Mouse (Mus musculus) ES-E14 (cell line): Measurements from ENCODE around the gene Rpl10-ps3. TPM values are rescaled to one million over a fixed set of nuclear protein-coding genes. Genes with fewer than 3 reads are reported as not detected.

ENCODE experiments used
- DNase-seq: peaks from one replicate; pipeline ENCODE4 v3.0.0-alpha.2; 2013; ENCODE audit warnings: low read depth, low spot score
- H3K27ac ChIP-seq: 2 replicates; pipeline ENCODE4 v1.5.1; 2012; ENCODE audit warnings: low read depth, mild to moderate bottlenecking, low read length, moderate library complexity, mixed read lengths; ENCODE audit not compliant: poor library complexity, insufficient read depth, severe bottlenecking
- H3K36me3 ChIP-seq: 2 replicates; pipeline ENCODE4 v1.6.1; 2012; ENCODE audit warnings: mild to moderate bottlenecking, low read length, moderate library complexity, mixed read lengths; ENCODE audit not compliant: control insufficient read depth, poor library complexity, insufficient read depth, severe bottlenecking
- H3K4me1 ChIP-seq, 2 experiments: fragments of 150-350 bp in 1 of 2; sonication (generic) in 1 of 2; 2 replicates each; pipeline ENCODE4 v1.6.1; 2012; ENCODE audit warnings: low read length in 2 of 2, mild to moderate bottlenecking in 1 of 2, mixed read lengths in 1 of 2; ENCODE audit not compliant: control insufficient read depth in 2 of 2, insufficient read depth in 2 of 2, poor library complexity in 1 of 2
- H3K4me3 ChIP-seq, 2 experiments: fragments of 150-350 bp in 1 of 2; sonication (generic) in 1 of 2; 2 replicates each; pipeline ENCODE4 v1.5.1; 2012; ENCODE audit warnings: low read length in 2 of 2, low read depth in 1 of 2, mild to moderate bottlenecking in 1 of 2, mixed read lengths in 1 of 2; ENCODE audit not compliant: insufficient read depth in 1 of 2, poor library complexity in 1 of 2, severe bottlenecking in 1 of 2
- H3K9ac ChIP-seq: 2 replicates; pipeline ENCODE4 v1.6.1; 2012; ENCODE audit warnings: low read depth, mild to moderate bottlenecking, low read length, mixed read lengths; ENCODE audit not compliant: poor library complexity, insufficient read depth, severe bottlenecking
- H3K9me3 ChIP-seq: fragments of 150-350 bp; sonication (generic); 2 replicates; pipeline ENCODE4 v1.6.1; 2012; ENCODE audit warnings: low read depth, mild to moderate bottlenecking, low read length; ENCODE audit not compliant: control insufficient read depth, insufficient read depth
- CHD2 ChIP-seq: IDR thresholded peaks from 2 replicates; pipeline ENCODE4 v1.6.1; 2014; ENCODE audit warnings: mild to moderate bottlenecking, low read depth, low read length, inconsistent platforms
- HCFC1 ChIP-seq: IDR thresholded peaks from 2 replicates; pipeline ENCODE4 v1.6.1; 2012; ENCODE audit warnings: low read length, inconsistent platforms, borderline replicate concordance; ENCODE audit not compliant: insufficient read depth
- MAFK ChIP-seq: IDR thresholded peaks from 2 replicates; pipeline ENCODE4 v1.6.1; 2014; ENCODE audit warnings: mild to moderate bottlenecking, low read depth, low read length, inconsistent platforms; ENCODE audit not compliant: insufficient read depth
- ZC3H11A ChIP-seq: IDR thresholded peaks from 2 replicates; pipeline ENCODE4 v1.6.1; 2012; ENCODE audit warnings: low read depth, mild to moderate bottlenecking, inconsistent platforms, low read length, borderline replicate concordance
- ZNF384 ChIP-seq: IDR thresholded peaks from 2 replicates; pipeline ENCODE4 v1.6.1; 2012; ENCODE audit warnings: low read depth, low read length, inconsistent platforms
- in situ Hi-C, 2 experiments: fragments of 600-800 bp; cut with MboI; formaldehyde crosslinking; loops; one replicate each; pipeline ENCODE4 v1.15.1; 2025; ENCODE audit warnings: low sequenced_read_pairs in 2 of 2, inconsistent platforms in 1 of 2; ENCODE audit not compliant: unreplicated experiment in 2 of 2
- total RNA-seq: library from RNA; depleted of rRNA; stranded (reverse); fragments of 300-350 nt; gene quantifications from 2 replicates; pipeline ENCODE4 v1.2.3, GENCODE M21; 2012

The Rpl10-ps3 gene
- total RNA-seq, 1 experiment, result 239 TPM

GRCm38 (mm10) chr9:50348256-50348655 is 3.5 kb upstream of the Rpl10-ps3 start:
- no peak overlapping the region for H3K27ac ChIP-seq
- no peak overlapping the region for H3K9ac ChIP-seq
- in situ Hi-C loops, result no loop called here
- no peaks in the 10 kb centered on the region for H3K36me3 ChIP-seq
- H3K9me3 ChIP-seq, result no peaks in the 10 kb centered on the region
- H3K4me1 ChIP-seq, result no peaks in the 10 kb centered on the region
- H3K4me3 ChIP-seq, result no peak overlapping the region
- no peak for DNase-seq
- no peak for TF ChIP-seq MAFK

- peaks cover 0 to 2% of the 10 kb centered on the region in 2 experiments; a peak in 1 of 4 replicates for H3K4me1 ChIP-seq
- TF ChIP-seq MAFK (no peak), ZNF384 (no peak), ZC3H11A (no peak), CHD2 (no peak), HCFC1 (no peak)
- no peak overlapping the region for H3K4me3 ChIP-seq
- H3K9me3 ChIP-seq, result no peaks in the 10 kb centered on the region
- no peak overlapping the region for H3K27ac ChIP-seq
- in situ Hi-C loops, result no loop called here
- no peak overlapping the region for H3K9ac ChIP-seq
- H3K36me3 ChIP-seq, result no peaks in the 10 kb centered on the region
- DNase-seq, result no peak
Measured at GRCm38 (mm10) chr9:50335539-50336325, 9.0 kb downstream of the Rpl10-ps3 start.

GRCm38 (mm10) chr9:50333413-50333812 is 11.4 kb downstream of the Rpl10-ps3 start:
- Histone ChIP-seq H3K9ac (no peak overlapping the region), H3K27ac (no peak overlapping the region), H3K4me3 (no peak overlapping the region), H3K4me1 (peaks cover 0 to 2% of the 10 kb centered on the region in 2 experiments; a peak in 1 of 4 replicates), H3K36me3 (no peaks in the 10 kb centered on the region), H3K9me3 (no peaks in the 10 kb centered on the region)
- TF ChIP-seq HCFC1, result no peak
- no peak for TF ChIP-seq ZNF384
- TF ChIP-seq MAFK, result no peak
- peak; percentile 42; the same call in 1 of the 2 replicates for TF ChIP-seq ZC3H11A
- peak; percentile 68 for DNase-seq
- in situ Hi-C loops, result no loop called here

GRCm38 (mm10) chr9:50324355-50325225 is 20.2 kb downstream of the Rpl10-ps3 start:
- Histone ChIP-seq H3K4me3 (no peak overlapping the region), H3K36me3 (no peaks in the 10 kb centered on the region), H3K27ac (no peak overlapping the region), H3K4me1 (no peaks in the 10 kb centered on the region), H3K9me3 (no peaks in the 10 kb centered on the region), H3K9ac (no peak overlapping the region)
- TF ChIP-seq ZC3H11A (no peak), ZNF384 (no peak), HCFC1 (no peak), MAFK (no peak), CHD2 (no peak)
- in situ Hi-C loops, result no loop called here
- no peak for DNase-seq
